In the genomic region with DNA sequence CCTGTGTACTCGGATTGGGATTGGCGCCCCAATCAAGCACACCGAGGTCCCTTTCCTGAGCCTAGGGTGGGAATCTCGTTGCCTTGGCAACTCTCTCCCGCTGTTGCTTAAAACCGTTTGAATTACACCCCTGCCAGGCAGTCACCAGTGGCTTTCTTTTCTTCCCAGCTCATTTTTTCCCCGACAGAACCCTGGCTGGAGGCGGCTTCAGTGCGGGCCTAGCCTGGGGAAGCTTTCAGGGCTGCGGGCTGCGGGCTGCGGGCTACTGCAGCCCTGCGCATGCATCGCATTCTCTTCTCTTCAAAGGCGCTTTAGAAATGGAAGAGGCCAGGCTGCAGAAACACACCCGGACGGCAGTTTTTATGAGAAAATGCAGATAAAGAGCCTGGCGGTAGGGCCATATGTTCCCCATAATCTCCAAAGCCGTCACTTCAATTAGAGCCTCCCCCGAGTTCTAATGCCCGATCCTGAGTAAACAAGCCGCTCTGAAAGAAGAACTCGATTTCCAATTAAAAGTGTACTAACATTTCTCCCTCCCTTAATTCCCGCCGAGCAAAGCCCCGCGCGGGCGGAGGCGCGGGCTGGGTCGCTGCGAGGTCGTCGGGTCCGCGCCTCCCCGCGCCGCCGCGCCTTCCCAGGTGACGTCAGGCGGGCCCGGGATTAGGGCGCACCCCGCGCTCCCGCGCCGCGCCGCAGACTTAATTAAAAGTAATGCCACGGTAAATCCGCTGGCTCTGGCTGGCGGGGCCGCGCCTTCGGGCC, we compare ENCODE assay signal across 8 mouse cellular contexts.
DNase-seq lines count a peak whose midpoint lies in the region; ATAC-seq and TF ChIP-seq lines count a peak whose summit lies in the region.

No protein-coding gene starts in this region.

- H3K36me3 ChIP-seq in ES-Bruce4 (ENCODE audit: control insufficient read depth, insufficient read depth, low read length, poor library complexity, severe bottlenecking): no peaks in the 10 kb centered on the region
- H3K36me3 ChIP-seq in embryonic facial prominence, embryonic 14.5 days (ENCODE audit: control insufficient read depth, insufficient read depth, low read length): no peaks in the 10 kb centered on the region
- H3K36me3 ChIP-seq in hindbrain, embryonic 15.5 days: no peaks in the 10 kb centered on the region
- H3K36me3 ChIP-seq in limb, embryonic 15.5 days: no peaks in the 10 kb centered on the region

- H3K9me3 ChIP-seq in ES-Bruce4 (replicated peaks; ENCODE audit: control insufficient read depth, insufficient read depth, low read length, poor library complexity, severe bottlenecking): no peaks in the 10 kb centered on the region
- H3K9me3 ChIP-seq in embryonic facial prominence, embryonic 14.5 days (ENCODE audit: control insufficient read depth, low read length): no peaks in the 10 kb centered on the region
- H3K9me3 ChIP-seq in hindbrain, embryonic 15.5 days: no peaks in the 10 kb centered on the region
- no peaks in the 10 kb centered on the region for H3K9me3 ChIP-seq in limb, embryonic 15.5 days

- ATAC-seq in embryonic facial prominence, embryonic 14.5 days (ENCODE audit: low read depth): peak; percentile 81
- peak; percentile 82 for ATAC-seq in hindbrain, embryonic 15.5 days (ENCODE audit: low FRiP score, low read depth)
- ATAC-seq in limb, embryonic 15.5 days (ENCODE audit: insufficient number of reproducible peaks, low FRiP score, low TSS enrichment, low read depth): no peak
- ATAC-seq in CD4-positive, CD25-positive, alpha-beta regulatory T cell, adult 4 months: no peak

- TF ChIP-seq EP300 in ES-Bruce4 (IDR thresholded peaks at IDR 0.05; ENCODE audit: insufficient read depth, low read depth, low read length): no peak

- H3K27ac ChIP-seq in ES-Bruce4 (ENCODE audit: insufficient read depth, low read length): no peak overlapping the region
- H3K27ac ChIP-seq in embryonic facial prominence, embryonic 14.5 days (replicated peaks; ENCODE audit: low read depth, low read length): no peak overlapping the region
- peak overlapping the region; percentile 86 for H3K27ac ChIP-seq in hindbrain, embryonic 15.5 days (replicated peaks)
- no peak overlapping the region for H3K27ac ChIP-seq in limb, embryonic 15.5 days

- peak overlapping the region; percentile 17 for H3K4me3 ChIP-seq in ES-Bruce4 (ENCODE audit: low read depth, low read length)
- H3K4me3 ChIP-seq in embryonic facial prominence, embryonic 14.5 days (ENCODE audit: low read depth, low read length): peak overlapping the region; percentile 48
- peak overlapping the region; percentile 53 for H3K4me3 ChIP-seq in hindbrain, embryonic 15.5 days
- H3K4me3 ChIP-seq in limb, embryonic 15.5 days: peak overlapping the region; percentile 47

- TF ChIP-seq POLR2A in ES-Bruce4 (IDR thresholded peaks at IDR 0.05; ENCODE audit: insufficient read depth, low read length): no peak

- peak overlapping the region; percentile 91 for H3K4me2 ChIP-seq in embryonic facial prominence, embryonic 14.5 days (ENCODE audit: low read depth, low read length)
- H3K4me2 ChIP-seq in hindbrain, embryonic 15.5 days: peak overlapping the region; percentile 95
- H3K4me2 ChIP-seq in limb, embryonic 15.5 days: peak overlapping the region; percentile 91

- peak; percentile 38 to 43 for DNase-seq in cerebellum, postnatal 14 days
- no peak for DNase-seq in cerebellum, adult 18-20 months
- DNase-seq in embryonic facial prominence, embryonic 14.5 days (ENCODE audit: low spot score): peak; percentile 64
- peak; percentile 85 for DNase-seq in retina, postnatal 1 day

- H3K9ac ChIP-seq in ES-Bruce4 (ENCODE audit: low read depth, poor library complexity, severe bottlenecking): peak overlapping the region; percentile 8
- H3K9ac ChIP-seq in embryonic facial prominence, embryonic 14.5 days (ENCODE audit: low read depth, low read length): peak overlapping the region; percentile 58
- peak overlapping the region; percentile 58 for H3K9ac ChIP-seq in hindbrain, embryonic 15.5 days
- 0 out of 2 replicates have a peak overlapping the region, but pooled peaks have one; percentile 23 for H3K9ac ChIP-seq in limb, embryonic 15.5 days

- no peak for TF ChIP-seq CTCF in ES-Bruce4 (IDR thresholded peaks at IDR 0.05; ENCODE audit: low read depth, low read length)

- peaks cover 3% of the 10 kb centered on the region for H3K27me3 ChIP-seq in ES-Bruce4 (ENCODE audit: control insufficient read depth, insufficient read depth, low read length, poor library complexity, severe bottlenecking)
- peaks cover 45% of the 10 kb centered on the region for H3K27me3 ChIP-seq in embryonic facial prominence, embryonic 14.5 days (replicated peaks; ENCODE audit: control insufficient read depth, insufficient read depth, low read length)
- H3K27me3 ChIP-seq in hindbrain, embryonic 15.5 days: 0 out of 2 replicates have a peak, but pooled peaks cover 5% of the 10 kb centered on the region
- H3K27me3 ChIP-seq in limb, embryonic 15.5 days: peaks cover 41% of the 10 kb centered on the region

- no peaks in the 10 kb centered on the region for H3K4me1 ChIP-seq in ES-Bruce4 (ENCODE audit: control insufficient read depth, insufficient read depth, low read length)
- H3K4me1 ChIP-seq in embryonic facial prominence, embryonic 14.5 days (ENCODE audit: control insufficient read depth, insufficient read depth, low read length): no peaks in the 10 kb centered on the region
- peaks cover 23% of the 10 kb centered on the region for H3K4me1 ChIP-seq in hindbrain, embryonic 15.5 days (replicated peaks)
- peaks cover 8% of the 10 kb centered on the region for H3K4me1 ChIP-seq in limb, embryonic 15.5 days

- under 1% methylated on average over 32 of the region's 59 CpGs for WGBS in embryonic facial prominence, embryonic 14.5 days
- under 1% methylated on average over 59 of the region's 59 CpGs for WGBS in hindbrain, embryonic 15.5 days
- under 1% methylated on average over 59 of the region's 59 CpGs for WGBS in limb, embryonic 15.5 days

Comparison
In these comparisons a context has a peak if more than half of its experiments do, and no peak if none do; other contexts are left out.
1. DNase-seq: peak in cerebellum, postnatal 14 days (2 of 2), embryonic facial prominence, embryonic 14.5 days (single experiment) and retina, postnatal 1 day (single experiment); none in cerebellum, adult 18-20 months (0 of 2).
2. H3K9ac ChIP-seq: peak in every context shown above with its lines; median percentile 58 in embryonic facial prominence, embryonic 14.5 days; 58 in hindbrain, embryonic 15.5 days; 23 in limb, embryonic 15.5 days; 8 in ES-Bruce4.
3. ATAC-seq: peak in embryonic facial prominence, embryonic 14.5 days (single experiment) and hindbrain, embryonic 15.5 days (single experiment); none in limb, embryonic 15.5 days (single experiment) and CD4-positive, CD25-positive, alpha-beta regulatory T cell, adult 4 months (single experiment).
4. Peak in every context shown above with its lines, with median percentiles within 50 percentile points of each other: H3K4me3 ChIP-seq and H3K4me2 ChIP-seq.